Mouse (Mus musculus): ENCODE results near the gene Slc39a11. TPM values are rescaled to one million over a fixed set of nuclear protein-coding genes. Genes with fewer than 3 reads are reported as not detected.

The Slc39a11 gene
- polyA plus RNA-seq, 1 experiment: 32.4 TPM

DNA sequence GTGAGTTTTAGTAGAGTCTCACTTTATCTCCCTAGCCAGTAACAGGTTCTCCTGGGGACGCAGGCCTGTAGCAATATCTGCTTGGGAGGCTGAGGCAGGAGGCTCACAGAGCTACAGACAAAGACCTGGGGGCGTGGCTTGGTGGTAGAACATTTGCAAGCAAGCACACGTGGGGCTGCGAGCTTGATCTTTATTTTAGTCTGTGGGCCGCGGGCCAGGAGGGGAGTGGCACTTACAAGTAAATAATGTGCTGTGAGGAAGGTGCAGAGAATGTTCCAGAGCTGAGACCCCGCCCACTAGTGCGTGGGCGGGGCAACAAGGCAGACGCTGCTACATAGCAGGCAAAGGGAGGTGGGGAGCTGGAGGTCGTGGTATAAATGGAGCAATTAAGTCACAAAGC lies 250.3 kb downstream of the Slc39a11 start:
- Histone ChIP-seq H3K27me3 (ENCODE audit: control insufficient read depth, insufficient read depth, low read length) (no peaks in the 10 kb centered on the region), H3K27ac (ENCODE audit: insufficient read depth, low read depth, low read length) (no peak overlapping the region), H3K4me1 (ENCODE audit: control insufficient read depth, insufficient read depth, insufficient read length, low read length) (no peaks in the 10 kb centered on the region), H3K36me3 (ENCODE audit: control insufficient read depth, insufficient read depth, low read length) (no peaks in the 10 kb centered on the region), H3K4me3 (ENCODE audit: low read depth, low read length) (no peak overlapping the region)
- WGBS: 59% methylated on average over 11 of the region's 11 CpGs
- TF ChIP-seq CTCF (IDR thresholded peaks at IDR 0.05; ENCODE audit: extremely low read depth, insufficient read length, insufficient replicate concordance, low read depth, low read length): no peak
- TF ChIP-seq POLR2A (IDR thresholded peaks at IDR 0.05; ENCODE audit: low read depth, low read length): no peak

DNA sequence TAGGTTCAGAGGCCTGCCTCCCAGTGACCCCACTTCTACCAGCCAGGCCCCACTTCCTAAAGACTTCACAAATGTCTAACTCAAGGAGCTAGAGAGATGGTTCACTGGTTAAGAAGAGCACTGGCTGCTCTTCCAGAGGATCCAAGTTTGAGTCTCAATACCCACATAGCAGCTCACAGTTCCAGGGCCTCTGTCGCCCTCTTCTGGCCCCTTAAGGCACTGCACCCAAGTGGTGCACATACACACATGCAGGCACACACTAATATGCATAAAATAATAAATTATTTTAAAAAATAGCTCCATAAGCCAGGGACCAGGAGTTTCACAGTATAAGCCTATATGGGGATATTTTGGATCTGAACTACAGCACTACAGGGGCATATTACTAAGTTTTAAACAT lies 252.5 kb downstream of the Slc39a11 start:
- no peak overlapping the region for H3K27ac ChIP-seq (ENCODE audit: insufficient read depth, low read depth, low read length)
- TF ChIP-seq POLR2A (IDR thresholded peaks at IDR 0.05; ENCODE audit: low read depth, low read length) (no peak), CTCF (IDR thresholded peaks at IDR 0.05; ENCODE audit: extremely low read depth, insufficient read length, insufficient replicate concordance, low read depth, low read length) (no peak; the same call in 1 of the 2 replicates)
- H3K4me1 ChIP-seq (ENCODE audit: control insufficient read depth, insufficient read depth, insufficient read length, low read length): no peaks in the 10 kb centered on the region
- no peaks in the 10 kb centered on the region for H3K36me3 ChIP-seq (ENCODE audit: control insufficient read depth, insufficient read depth, low read length)
- no peak overlapping the region for H3K4me3 ChIP-seq (ENCODE audit: low read depth, low read length)
- H3K27me3 ChIP-seq (ENCODE audit: control insufficient read depth, insufficient read depth, low read length): no peaks in the 10 kb centered on the region
- 85% methylated on average over 1 of the region's 1 CpGs for WGBS

DNA sequence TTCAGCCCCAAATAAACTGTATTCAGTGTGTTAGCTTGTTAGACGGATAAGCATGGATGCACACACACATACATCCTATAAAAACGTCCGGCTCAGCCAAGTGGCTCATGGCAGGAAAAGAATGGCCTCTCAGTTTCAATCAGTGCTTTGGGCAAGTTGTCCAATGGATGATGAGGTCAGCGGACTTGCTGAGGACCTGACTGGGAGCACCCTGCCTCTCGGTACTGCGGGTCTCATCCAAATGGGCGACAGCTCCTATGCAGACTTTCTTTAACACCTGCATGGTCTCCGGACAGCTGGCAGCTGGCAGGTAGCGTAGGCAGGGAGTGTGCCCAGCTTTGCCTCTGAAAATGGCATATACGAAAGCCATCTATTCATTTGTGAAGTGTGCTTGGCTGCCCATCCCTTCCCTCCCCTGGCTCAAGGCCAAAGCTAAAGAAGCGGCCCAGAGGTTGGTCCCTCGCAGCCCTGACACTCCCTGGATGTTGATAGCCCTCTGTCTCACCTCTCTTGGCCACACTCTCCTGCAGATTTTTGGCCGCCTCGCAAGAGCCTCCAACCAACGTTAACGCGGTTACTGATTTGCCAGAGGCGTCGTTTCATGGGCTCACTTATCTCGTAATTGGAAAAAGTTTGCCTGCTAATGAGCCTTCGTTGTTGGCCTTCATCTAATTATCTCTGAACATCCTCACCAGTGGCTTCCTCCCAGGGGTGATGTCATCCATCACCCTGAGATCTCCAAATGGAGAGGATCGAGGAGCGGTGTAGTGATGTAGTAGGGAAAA lies 256.3 kb downstream of the Slc39a11 start:
- 61% methylated on average over 23 of the region's 23 CpGs for WGBS
- H3K36me3 ChIP-seq (ENCODE audit: control insufficient read depth, insufficient read depth, low read length): no peaks in the 10 kb centered on the region
- no peaks in the 10 kb centered on the region for H3K4me1 ChIP-seq (ENCODE audit: control insufficient read depth, insufficient read depth, insufficient read length, low read length)
- H3K27ac ChIP-seq (ENCODE audit: insufficient read depth, low read depth, low read length): no peak overlapping the region
- H3K27me3 ChIP-seq (ENCODE audit: control insufficient read depth, insufficient read depth, low read length): no peaks in the 10 kb centered on the region
- no peak overlapping the region for H3K4me3 ChIP-seq (ENCODE audit: low read depth, low read length)
- no peak for TF ChIP-seq POLR2A (IDR thresholded peaks at IDR 0.05; ENCODE audit: low read depth, low read length)
- no peak for TF ChIP-seq CTCF (IDR thresholded peaks at IDR 0.05; ENCODE audit: extremely low read depth, insufficient read length, insufficient replicate concordance, low read depth, low read length)

DNA sequence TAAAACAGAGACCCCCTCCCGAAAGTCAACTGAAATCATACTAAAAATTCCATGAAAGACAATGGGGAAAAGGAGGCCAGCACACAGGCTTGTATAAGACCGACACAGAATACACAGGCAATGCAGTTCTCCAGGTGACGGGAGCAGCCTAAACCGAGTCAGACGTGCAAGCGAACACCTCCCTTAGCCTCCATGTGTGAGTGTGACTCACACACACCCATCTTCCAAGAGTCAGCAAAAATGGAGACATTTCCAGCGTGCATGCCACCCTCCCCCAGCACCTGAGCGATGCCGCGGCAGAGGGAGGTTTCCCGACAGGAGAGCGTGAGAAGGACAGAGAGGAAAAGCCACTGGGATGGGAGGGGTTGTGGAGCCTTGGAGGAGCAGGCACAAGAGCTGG lies 258.2 kb downstream of the Slc39a11 start:
- no peak overlapping the region for H3K27ac ChIP-seq (ENCODE audit: insufficient read depth, low read depth, low read length)
- no peaks in the 10 kb centered on the region for H3K27me3 ChIP-seq (ENCODE audit: control insufficient read depth, insufficient read depth, low read length)
- no peaks in the 10 kb centered on the region for H3K36me3 ChIP-seq (ENCODE audit: control insufficient read depth, insufficient read depth, low read length)
- 92% methylated on average over 12 of the region's 12 CpGs for WGBS
- no peaks in the 10 kb centered on the region for H3K4me1 ChIP-seq (ENCODE audit: control insufficient read depth, insufficient read depth, insufficient read length, low read length)
- H3K4me3 ChIP-seq (ENCODE audit: low read depth, low read length): no peak overlapping the region
- no peak for TF ChIP-seq CTCF (IDR thresholded peaks at IDR 0.05; ENCODE audit: extremely low read depth, insufficient read length, insufficient replicate concordance, low read depth, low read length)
- no peak for TF ChIP-seq POLR2A (IDR thresholded peaks at IDR 0.05; ENCODE audit: low read depth, low read length)

DNA sequence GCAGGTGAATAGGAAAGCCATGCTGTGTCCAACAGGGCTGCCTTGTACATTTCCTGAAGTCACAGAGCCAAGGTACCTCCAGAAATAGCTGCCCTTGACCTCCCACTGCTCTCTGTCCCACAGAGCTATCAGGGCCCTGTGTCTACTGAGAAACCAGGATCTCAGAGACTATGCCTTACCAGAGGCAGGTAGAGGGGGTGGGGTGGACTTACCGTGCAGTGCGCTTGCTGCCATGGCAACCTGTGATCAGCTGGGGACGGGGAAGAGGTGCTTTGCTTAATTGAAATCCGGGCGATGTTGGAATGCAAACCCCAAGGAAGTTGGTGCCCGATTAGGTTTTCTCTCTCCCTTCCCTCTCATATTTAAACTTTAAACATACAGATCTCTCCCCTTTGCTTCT lies 260.2 kb downstream of the Slc39a11 start:
- H3K27me3 ChIP-seq (ENCODE audit: control insufficient read depth, insufficient read depth, low read length): no peaks in the 10 kb centered on the region
- 68% methylated on average over 6 of the region's 6 CpGs for WGBS
- H3K27ac ChIP-seq (ENCODE audit: insufficient read depth, low read depth, low read length): no peak overlapping the region
- no peaks in the 10 kb centered on the region for H3K36me3 ChIP-seq (ENCODE audit: control insufficient read depth, insufficient read depth, low read length)
- H3K4me3 ChIP-seq (ENCODE audit: low read depth, low read length): no peak overlapping the region
- H3K4me1 ChIP-seq (ENCODE audit: control insufficient read depth, insufficient read depth, insufficient read length, low read length): no peaks in the 10 kb centered on the region
- TF ChIP-seq POLR2A (IDR thresholded peaks at IDR 0.05; ENCODE audit: low read depth, low read length) (no peak), CTCF (IDR thresholded peaks at IDR 0.05; ENCODE audit: extremely low read depth, insufficient read length, insufficient replicate concordance, low read depth, low read length) (no peak)

DNA sequence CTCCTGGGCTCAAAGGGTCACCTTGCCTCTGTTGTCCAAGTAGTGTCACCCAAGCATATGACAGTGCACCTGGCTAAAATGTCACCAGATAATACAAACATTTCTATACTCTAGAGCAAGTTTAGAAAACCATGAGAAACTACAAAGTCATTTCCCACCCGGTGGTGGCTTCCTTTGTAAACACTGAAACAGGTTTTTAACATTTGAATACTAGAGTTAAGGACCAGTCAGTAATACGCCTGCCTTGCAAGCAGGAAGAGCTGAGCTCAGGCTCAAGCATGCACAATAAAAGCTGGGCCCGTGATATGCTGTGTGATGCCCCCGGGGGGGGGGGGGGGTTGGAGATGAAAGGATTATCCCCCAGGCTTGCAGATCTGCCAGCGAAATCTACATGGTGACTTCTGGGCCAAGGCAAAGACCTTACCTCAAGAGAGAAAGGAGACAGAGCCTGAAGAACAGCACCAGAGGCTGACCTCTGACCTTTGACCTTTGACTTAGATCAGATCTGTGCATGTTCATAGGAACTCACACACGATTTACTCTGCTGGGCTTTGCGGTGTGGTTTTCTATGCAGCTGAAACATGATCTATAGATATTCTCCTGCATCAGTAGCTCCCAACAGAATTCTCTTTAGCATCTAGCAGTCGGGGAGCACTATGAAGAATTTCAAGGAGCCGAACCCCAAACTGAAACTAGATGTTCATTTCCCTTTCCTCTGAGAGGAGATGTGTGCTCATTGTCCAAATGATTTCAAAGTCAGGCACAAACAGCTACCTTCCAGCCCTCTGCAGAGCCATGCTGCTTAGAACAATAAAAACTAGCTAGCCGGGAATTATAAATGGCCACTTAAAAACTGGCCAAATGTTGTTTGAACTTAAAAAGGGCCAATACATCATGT lies 267.0 kb downstream of the Slc39a11 start:
- Histone ChIP-seq H3K36me3 (ENCODE audit: control insufficient read depth, insufficient read depth, low read length) (no peaks in the 10 kb centered on the region), H3K4me1 (ENCODE audit: control insufficient read depth, insufficient read depth, insufficient read length, low read length) (peaks cover 2% of the 10 kb centered on the region), H3K4me3 (ENCODE audit: low read depth, low read length) (no peak overlapping the region), H3K27ac (ENCODE audit: insufficient read depth, low read depth, low read length) (no peak overlapping the region), H3K27me3 (ENCODE audit: control insufficient read depth, insufficient read depth, low read length) (no peaks in the 10 kb centered on the region)
- WGBS: 49% methylated on average over 10 of the region's 10 CpGs
- TF ChIP-seq POLR2A (IDR thresholded peaks at IDR 0.05; ENCODE audit: low read depth, low read length) (no peak), CTCF (IDR thresholded peaks at IDR 0.05; ENCODE audit: extremely low read depth, insufficient read length, insufficient replicate concordance, low read depth, low read length) (no peak)

DNA sequence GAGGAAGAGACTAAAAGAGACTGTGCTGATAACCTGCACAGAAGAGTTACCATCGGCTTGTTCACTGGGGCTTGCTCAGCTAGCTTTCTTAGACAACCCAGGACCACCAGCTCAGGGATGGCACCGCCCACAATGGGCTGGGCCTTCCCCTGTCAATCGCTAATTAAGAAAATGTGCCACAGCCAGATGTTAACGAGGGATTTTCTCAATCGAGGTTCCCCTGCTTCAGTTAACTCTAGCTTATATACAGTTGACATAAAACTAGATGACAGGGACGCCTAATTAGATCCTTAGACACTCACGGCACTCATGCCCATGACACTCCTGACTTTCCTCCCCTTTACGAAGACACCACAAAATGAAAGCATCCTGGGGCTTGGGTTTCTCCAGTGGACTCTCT lies 268.3 kb downstream of the Slc39a11 start:
- 91% methylated on average over 8 of the region's 8 CpGs for WGBS
- Histone ChIP-seq H3K36me3 (ENCODE audit: control insufficient read depth, insufficient read depth, low read length) (no peaks in the 10 kb centered on the region), H3K27ac (ENCODE audit: insufficient read depth, low read depth, low read length) (no peak overlapping the region), H3K4me1 (ENCODE audit: control insufficient read depth, insufficient read depth, insufficient read length, low read length) (peaks cover 2% of the 10 kb centered on the region), H3K4me3 (ENCODE audit: low read depth, low read length) (no peak overlapping the region), H3K27me3 (ENCODE audit: control insufficient read depth, insufficient read depth, low read length) (no peaks in the 10 kb centered on the region)
- TF ChIP-seq CTCF (IDR thresholded peaks at IDR 0.05; ENCODE audit: extremely low read depth, insufficient read length, insufficient replicate concordance, low read depth, low read length): no peak
- TF ChIP-seq POLR2A (IDR thresholded peaks at IDR 0.05; ENCODE audit: low read depth, low read length): no peak

All from small intestine, adult 2 months (tissue).